Mouse (Mus musculus): ENCODE data around the gene Ttc9b. TPM values are rescaled to one million over a fixed set of nuclear protein-coding genes. Genes with fewer than 3 reads are reported as not detected.
A peak's percentile ranks its signal among the peaks of the same experiment; 100 is the strongest.

Ttc9b gene
- polyA plus RNA-seq, 1 experiment from 2014 or later = 1.3 TPM

DNA sequence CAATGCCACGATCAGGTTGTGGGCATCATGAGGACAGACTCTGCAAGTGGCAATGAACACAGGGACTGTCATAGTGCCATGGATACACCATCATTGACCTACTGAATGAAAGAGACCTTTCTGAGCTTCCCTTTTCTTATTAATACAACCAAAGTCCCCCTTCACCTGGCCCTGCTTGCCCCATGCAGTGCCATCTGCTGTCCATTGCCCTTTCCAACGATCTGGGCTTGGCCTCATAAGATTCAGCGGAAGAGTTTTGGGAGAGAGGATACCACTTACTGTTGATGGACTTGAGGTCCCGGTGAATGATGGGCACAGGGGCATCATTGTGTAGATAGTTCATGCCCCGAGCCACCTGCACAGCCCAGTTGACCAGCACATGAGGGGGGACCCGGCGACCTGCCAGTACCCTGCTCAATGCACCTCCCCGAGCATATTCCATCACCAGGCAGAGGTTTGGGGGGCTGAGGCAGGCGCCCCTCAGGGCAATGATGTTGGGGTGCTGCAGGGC, 19.4 kb downstream of the Ttc9b start:
- ATAC-seq (ENCODE audit: insufficient number of reproducible peaks, low FRiP score, low TSS enrichment, low read depth) = no peak
- WGBS = 50% methylated on average over 8 of the region's 9 CpGs

DNA sequence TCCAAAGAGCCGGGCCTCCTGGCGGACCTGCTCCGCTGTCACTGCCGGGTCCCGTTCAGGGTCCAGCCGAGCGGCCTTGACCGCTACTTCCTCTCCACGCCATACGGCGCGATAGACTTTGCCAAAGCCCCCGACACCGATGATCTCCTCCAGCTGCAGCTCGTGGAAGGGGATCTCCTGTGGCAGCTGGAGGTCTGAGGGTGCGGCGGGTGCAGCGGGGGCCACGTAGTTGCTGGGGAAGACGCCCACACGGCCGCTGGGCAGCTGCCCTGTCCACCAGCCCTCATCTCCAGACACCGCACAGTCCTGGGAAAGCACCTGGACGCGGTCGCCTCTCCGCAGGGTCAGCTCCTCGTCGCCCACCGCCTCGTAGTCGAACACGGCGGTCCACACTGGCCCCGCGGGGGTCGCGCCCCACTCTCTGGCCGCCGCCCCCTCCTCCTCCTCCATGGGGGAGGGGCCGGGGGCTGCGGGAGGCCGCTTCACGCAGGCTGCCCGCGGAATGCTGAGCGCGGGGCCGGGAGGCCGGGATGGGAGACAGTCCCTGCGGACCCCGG, 19.9 kb downstream of the Ttc9b start:
- Histone ChIP-seq H3K27ac (replicated peaks) (0 out of 2 replicates have a peak overlapping the region, but pooled peaks have one; percentile 87), H3K4me1 (peaks cover 26% of the 10 kb centered on the region), H3K36me3 (peaks cover 13% of the 10 kb centered on the region; the same call in 1 of the 2 replicates), H3K9ac (peak overlapping the region; percentile 83), H3K27me3 (no peaks in the 10 kb centered on the region), H3K4me3 (replicated peaks) (peak overlapping the region; percentile 85), H3K9me3 (replicated peaks) (no peaks in the 10 kb centered on the region), H3K4me2 (replicated peaks) (peak overlapping the region; percentile 99)
- ATAC-seq (ENCODE audit: insufficient number of reproducible peaks, low FRiP score, low TSS enrichment, low read depth) = 0 out of 2 replicates have a peak, but pooled peaks have one; percentile 10
- WGBS = 3% methylated on average over 51 of the region's 52 CpGs

More for the DNA sequence above, 19.4 kb downstream of the Ttc9b start:
- Histone ChIP-seq H3K4me2 (replicated peaks) (peak overlapping the region; percentile 99), H3K27me3 (no peaks in the 10 kb centered on the region), H3K9me3 (replicated peaks) (no peaks in the 10 kb centered on the region), H3K9ac (peak overlapping the region; percentile 83), H3K36me3 (peaks cover 17% of the 10 kb centered on the region), H3K27ac (replicated peaks) (no peak overlapping the region), H3K4me1 (peaks cover 26% of the 10 kb centered on the region), H3K4me3 (replicated peaks) (peak overlapping the region; percentile 85)

DNA sequence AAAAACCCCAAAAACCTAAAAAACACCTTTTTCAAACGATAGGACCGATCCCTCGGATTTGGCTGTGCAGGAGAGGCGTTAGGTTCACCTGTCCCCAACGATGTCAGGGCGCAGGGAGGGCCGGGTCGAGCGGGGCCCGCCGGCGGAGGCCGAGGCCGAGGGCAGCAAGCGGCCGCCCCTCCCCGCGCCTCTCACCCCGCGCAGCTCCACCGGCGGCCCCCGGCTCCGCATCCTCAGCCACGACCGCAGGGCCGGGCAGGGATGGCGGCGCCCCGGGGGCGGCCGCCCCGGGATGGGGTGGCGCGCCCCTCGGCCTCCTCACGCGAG, 20.4 kb downstream of the Ttc9b start:
- Histone ChIP-seq H3K9ac (peak overlapping the region; percentile 83), H3K4me1 (peaks cover 26% of the 10 kb centered on the region), H3K4me2 (replicated peaks) (peak overlapping the region; percentile 99), H3K9me3 (replicated peaks) (no peaks in the 10 kb centered on the region), H3K4me3 (replicated peaks) (peak overlapping the region; percentile 85), H3K27ac (replicated peaks) (peak overlapping the region; percentile 87), H3K27me3 (no peaks in the 10 kb centered on the region), H3K36me3 (peaks cover 13% of the 10 kb centered on the region; the same call in 1 of the 2 replicates)
- ATAC-seq (ENCODE audit: insufficient number of reproducible peaks, low FRiP score, low TSS enrichment, low read depth) = peak; percentile 61
- WGBS = under 1% methylated on average over 38 of the region's 38 CpGs

DNA sequence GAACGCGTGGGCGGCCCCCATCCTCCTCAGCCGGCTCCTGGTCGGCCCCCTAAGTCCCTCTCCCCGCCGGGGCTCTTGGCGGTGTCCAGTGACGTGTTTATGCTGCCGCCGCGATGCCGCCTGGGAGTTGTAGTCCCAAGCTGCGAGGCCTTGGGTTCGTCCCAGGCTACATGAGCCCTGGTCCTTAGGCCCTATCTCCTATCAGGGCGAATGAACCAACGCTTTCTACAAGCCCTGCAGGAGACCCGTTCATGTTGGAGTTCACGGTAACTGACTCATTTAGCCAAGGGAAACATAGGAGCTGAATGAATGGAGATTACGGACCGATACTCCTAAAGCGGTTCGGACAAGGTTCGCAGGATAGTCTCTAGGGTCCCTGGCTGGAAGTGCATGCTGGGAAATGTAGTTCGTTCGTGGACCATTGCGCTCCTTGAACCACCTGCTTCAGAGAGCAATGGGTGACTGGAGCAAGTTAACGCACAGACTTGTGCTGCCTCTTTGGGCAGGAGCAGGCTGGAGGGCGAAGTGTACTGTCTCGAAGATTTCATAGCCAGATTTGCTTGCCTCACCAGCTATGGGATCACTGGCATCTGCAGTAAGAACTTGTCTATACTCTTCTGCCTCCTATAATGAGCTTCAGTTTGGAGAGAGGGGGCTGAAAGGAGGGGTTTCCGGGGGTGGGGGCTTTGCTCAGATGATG, 21.0 kb downstream of the Ttc9b start, which contains the start of gene Map3k10:
Gene Map3k10, minus strand, starts transcription at position 77 of the 700 bp plus-strand sequence.
- no peaks in the 10 kb centered on the region for H3K9me3 ChIP-seq (replicated peaks)
- H3K36me3 ChIP-seq = peaks cover 13% of the 10 kb centered on the region; the same call in 1 of the 2 replicates
- WGBS = under 1% methylated on average over 31 of the region's 31 CpGs
- ATAC-seq (ENCODE audit: insufficient number of reproducible peaks, low FRiP score, low TSS enrichment, low read depth) = peak; percentile 96
- H3K4me2 ChIP-seq (replicated peaks) = peak within 1 kb of the TSS; percentile 99
- peaks cover 26% of the 10 kb centered on the region for H3K4me1 ChIP-seq
- no peaks in the 10 kb centered on the region for H3K27me3 ChIP-seq
- H3K4me3 ChIP-seq (replicated peaks) = peak within 1 kb of the TSS; percentile 85
- H3K9ac ChIP-seq = peak within 1 kb of the TSS; percentile 83
- peak within 1 kb of the TSS; percentile 87 for H3K27ac ChIP-seq (replicated peaks)

DNA sequence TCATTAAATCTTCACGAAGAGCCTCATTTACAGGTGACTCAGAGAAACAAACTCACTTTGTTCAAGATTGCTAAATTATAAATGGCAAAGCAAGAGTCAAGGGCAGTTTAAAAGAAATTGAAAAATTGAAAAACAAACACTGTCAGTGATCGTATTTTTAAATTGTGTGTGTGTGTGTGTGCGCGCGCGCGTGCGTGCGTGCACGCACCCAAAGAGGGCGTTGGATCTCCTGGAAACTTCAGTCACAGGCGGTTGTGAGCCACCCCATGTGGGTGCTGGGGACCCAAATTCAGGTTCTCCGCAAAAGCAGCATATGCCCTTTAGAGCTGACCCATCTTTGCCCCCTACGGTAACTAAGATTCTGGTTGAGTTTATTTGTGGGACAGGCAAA, 21.5 kb downstream of the Ttc9b start:
- ATAC-seq (ENCODE audit: insufficient number of reproducible peaks, low FRiP score, low TSS enrichment, low read depth) = no peak
- Histone ChIP-seq H3K4me3 (replicated peaks) (peak overlapping the region; percentile 85), H3K27ac (replicated peaks) (no peak overlapping the region; the same call in 1 of the 2 replicates), H3K9ac (no peak overlapping the region), H3K4me1 (peaks cover 26% of the 10 kb centered on the region), H3K36me3 (peaks cover 9% of the 10 kb centered on the region; the same call in 1 of the 2 replicates), H3K27me3 (no peaks in the 10 kb centered on the region), H3K9me3 (replicated peaks) (no peaks in the 10 kb centered on the region), H3K4me2 (replicated peaks) (peak overlapping the region; percentile 99)
- WGBS = 29% methylated on average over 14 of the region's 14 CpGs

DNA sequence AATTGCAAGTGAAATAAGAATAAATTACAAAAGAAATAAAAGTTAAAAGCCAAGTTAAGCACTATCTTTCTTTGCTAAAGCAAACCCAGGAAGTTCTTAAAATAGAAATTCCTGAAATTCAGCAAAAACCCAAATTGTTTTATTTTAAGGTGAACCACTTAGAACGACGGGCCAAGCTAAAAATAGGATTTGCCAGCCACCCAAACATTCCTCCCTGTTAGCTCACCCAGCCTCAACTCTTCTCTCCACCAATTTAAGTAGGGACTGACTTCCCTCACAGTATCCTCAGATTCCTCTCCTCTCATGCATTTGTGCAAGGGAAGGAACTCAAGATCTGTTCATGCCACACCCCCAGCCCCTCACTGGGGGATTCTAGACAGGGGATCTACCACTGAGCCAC, 29.5 kb downstream of the Ttc9b start:
- ATAC-seq (ENCODE audit: insufficient number of reproducible peaks, low FRiP score, low TSS enrichment, low read depth) = no peak
- H3K27ac ChIP-seq (replicated peaks) = no peak overlapping the region

DNA sequence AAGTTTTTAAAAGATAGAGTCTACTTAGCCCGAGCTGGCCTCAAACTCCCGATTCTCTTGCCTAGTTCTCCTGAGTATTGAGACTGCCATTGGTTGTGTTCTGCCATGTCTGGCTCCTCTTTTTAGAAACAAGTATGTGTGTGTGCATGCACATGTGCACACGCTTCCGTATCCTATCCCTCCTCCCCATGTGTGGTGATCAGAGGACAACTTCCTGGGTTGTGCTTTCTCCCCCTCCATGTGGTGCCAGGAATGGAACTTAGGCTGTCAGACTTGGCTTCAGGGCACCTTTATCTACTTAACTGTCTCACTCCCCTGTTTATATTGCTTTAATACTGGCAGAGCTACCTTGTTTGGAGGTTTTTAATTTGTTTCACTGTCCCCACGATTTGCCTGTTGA, 31.5 kb downstream of the Ttc9b start:
- H3K4me1 ChIP-seq = peaks cover 11% of the 10 kb centered on the region
- H3K4me3 ChIP-seq (replicated peaks) = no peak overlapping the region
- no peaks in the 10 kb centered on the region for H3K27me3 ChIP-seq
- H3K36me3 ChIP-seq = no peaks in the 10 kb centered on the region
- 29% methylated on average over 5 of the region's 5 CpGs for WGBS
- no peak overlapping the region for H3K9ac ChIP-seq
- H3K9me3 ChIP-seq (replicated peaks) = no peaks in the 10 kb centered on the region
- ATAC-seq (ENCODE audit: insufficient number of reproducible peaks, low FRiP score, low TSS enrichment, low read depth) = no peak
- peak overlapping the region; percentile 28; the same call in 1 of the 2 replicates for H3K4me2 ChIP-seq (replicated peaks)
- no peak overlapping the region for H3K27ac ChIP-seq (replicated peaks)

More for the DNA sequence above, 29.5 kb downstream of the Ttc9b start:
- H3K9ac ChIP-seq = no peak overlapping the region
- 38% methylated on average over 2 of the region's 2 CpGs for WGBS
- H3K4me3 ChIP-seq (replicated peaks) = no peak overlapping the region
- no peak overlapping the region for H3K4me2 ChIP-seq (replicated peaks)
- no peaks in the 10 kb centered on the region for H3K36me3 ChIP-seq
- H3K9me3 ChIP-seq (replicated peaks) = no peaks in the 10 kb centered on the region
- no peaks in the 10 kb centered on the region for H3K27me3 ChIP-seq
- H3K4me1 ChIP-seq = peaks cover 2% of the 10 kb centered on the region

DNA sequence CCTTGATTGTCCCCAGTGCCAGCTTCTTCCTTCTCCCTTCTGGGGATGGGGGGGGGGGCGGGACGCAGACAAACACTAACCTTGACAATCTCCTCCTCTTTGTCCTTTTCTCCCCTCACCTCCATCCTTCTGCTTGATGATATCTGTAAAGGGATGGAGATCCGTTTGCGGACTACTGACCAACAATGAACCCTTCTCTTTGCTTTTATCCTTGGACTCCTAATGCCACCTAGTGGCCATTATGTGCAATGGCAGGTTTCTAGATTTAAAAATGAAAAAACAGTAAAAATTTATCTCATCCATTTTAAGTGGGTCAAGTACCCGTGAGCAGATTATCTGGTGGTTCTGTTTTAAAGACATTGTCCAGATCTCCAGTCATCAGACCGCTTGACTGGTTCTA, 32.0 kb downstream of the Ttc9b start:
- WGBS = under 1% methylated on average over 6 of the region's 6 CpGs

DNA sequence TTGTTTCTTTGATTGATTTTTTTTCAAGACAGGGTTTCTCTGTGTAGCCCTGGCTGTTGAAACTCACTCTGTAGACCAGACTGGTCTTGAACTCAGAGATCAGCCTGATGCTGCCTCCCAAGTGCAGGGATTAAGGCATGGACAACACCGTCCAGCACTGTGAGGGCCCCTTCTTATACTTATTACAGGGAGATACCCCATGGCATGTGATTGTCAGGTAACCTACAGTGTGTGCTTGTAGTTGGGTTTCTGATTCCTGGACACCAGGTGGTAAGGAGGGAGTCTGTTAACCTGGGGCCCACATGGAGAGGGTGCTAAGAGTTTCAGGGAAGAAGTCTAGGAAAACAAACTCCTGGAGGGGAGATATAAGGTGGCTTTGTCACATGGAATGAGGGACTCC, 33.3 kb downstream of the Ttc9b start:
- Histone ChIP-seq H3K27me3 (no peaks in the 10 kb centered on the region), H3K4me1 (peaks cover 11% of the 10 kb centered on the region), H3K27ac (replicated peaks) (no peak overlapping the region), H3K36me3 (no peaks in the 10 kb centered on the region), H3K4me2 (replicated peaks) (no peak overlapping the region), H3K9me3 (replicated peaks) (no peaks in the 10 kb centered on the region), H3K4me3 (replicated peaks) (no peak overlapping the region), H3K9ac (no peak overlapping the region)
- WGBS = 96% methylated on average over 1 of the region's 1 CpGs
- ATAC-seq (ENCODE audit: insufficient number of reproducible peaks, low FRiP score, low TSS enrichment, low read depth) = no peak

More for the DNA sequence above, 32.0 kb downstream of the Ttc9b start:
- H3K9me3 ChIP-seq (replicated peaks) = no peaks in the 10 kb centered on the region
- H3K36me3 ChIP-seq = no peaks in the 10 kb centered on the region
- ATAC-seq (ENCODE audit: insufficient number of reproducible peaks, low FRiP score, low TSS enrichment, low read depth) = no peak
- no peak overlapping the region for H3K27ac ChIP-seq (replicated peaks)
- H3K4me3 ChIP-seq (replicated peaks) = no peak overlapping the region
- no peak overlapping the region for H3K9ac ChIP-seq
- no peaks in the 10 kb centered on the region for H3K27me3 ChIP-seq
- peaks cover 11% of the 10 kb centered on the region for H3K4me1 ChIP-seq
- H3K4me2 ChIP-seq (replicated peaks) = peak overlapping the region; percentile 28; the same call in 1 of the 2 replicates

DNA sequence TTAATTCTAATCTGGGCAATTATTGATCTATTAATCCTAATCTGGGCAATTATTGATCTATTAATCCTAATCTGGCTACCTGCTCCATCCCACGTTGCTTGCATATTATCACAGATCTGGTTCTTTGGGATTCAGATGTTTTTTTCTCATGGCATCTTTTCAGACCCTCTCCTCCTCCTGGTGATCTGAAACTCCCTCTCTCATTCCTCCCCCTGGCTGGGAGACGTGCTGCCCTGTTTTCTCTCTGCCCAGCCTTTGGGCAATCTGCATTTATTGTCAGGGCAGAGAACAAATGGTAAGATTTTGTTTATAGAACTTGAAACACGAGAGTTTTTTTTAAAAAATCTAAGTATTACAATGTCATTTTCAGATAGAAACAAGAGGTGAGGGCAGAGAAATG, 34.1 kb downstream of the Ttc9b start:
- no peak overlapping the region for H3K9ac ChIP-seq
- WGBS = 61% methylated on average over 3 of the region's 3 CpGs
- no peaks in the 10 kb centered on the region for H3K27me3 ChIP-seq
- no peak overlapping the region for H3K27ac ChIP-seq (replicated peaks)
- no peaks in the 10 kb centered on the region for H3K9me3 ChIP-seq (replicated peaks)
- ATAC-seq (ENCODE audit: insufficient number of reproducible peaks, low FRiP score, low TSS enrichment, low read depth) = no peak
- peak overlapping the region; percentile 62 for H3K4me2 ChIP-seq (replicated peaks)
- 0 out of 2 replicates have a peak overlapping the region, but pooled peaks have one; percentile 54 for H3K4me3 ChIP-seq (replicated peaks)
- peaks cover 11% of the 10 kb centered on the region for H3K4me1 ChIP-seq
- no peaks in the 10 kb centered on the region for H3K36me3 ChIP-seq

DNA sequence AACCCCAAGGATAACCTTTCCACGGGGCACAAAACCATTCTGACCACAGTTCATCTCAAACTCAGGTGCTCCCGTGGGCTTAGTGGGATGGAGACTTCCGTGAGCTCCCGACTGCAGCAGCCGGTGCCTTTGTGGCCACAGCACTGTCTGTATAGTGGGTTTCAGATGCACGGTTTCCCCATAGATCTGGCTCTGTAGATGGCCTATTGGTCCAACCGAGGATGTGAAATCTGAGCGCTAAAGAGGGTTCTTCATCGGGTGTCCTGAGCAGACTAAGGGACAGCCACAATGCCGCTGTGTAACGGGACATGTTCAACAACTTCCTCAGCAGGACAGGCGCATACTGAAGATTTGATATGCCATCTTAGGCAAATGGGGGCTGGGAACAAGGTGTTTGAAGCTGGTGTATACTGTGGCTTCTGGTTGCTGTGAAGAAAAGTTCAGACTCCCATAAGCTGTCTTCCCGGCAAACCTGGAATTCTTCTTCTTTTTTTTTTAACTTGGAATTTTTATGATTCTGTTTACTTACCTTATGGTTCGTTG, 34.6 kb downstream of the Ttc9b start:
- H3K36me3 ChIP-seq = no peaks in the 10 kb centered on the region
- WGBS = 32% methylated on average over 14 of the region's 14 CpGs
- H3K27me3 ChIP-seq = no peaks in the 10 kb centered on the region
- peak overlapping the region; percentile 31 for H3K9ac ChIP-seq
- peak overlapping the region; percentile 62 for H3K4me2 ChIP-seq (replicated peaks)
- no peak for ATAC-seq (ENCODE audit: insufficient number of reproducible peaks, low FRiP score, low TSS enrichment, low read depth)
- H3K9me3 ChIP-seq (replicated peaks) = no peaks in the 10 kb centered on the region
- H3K4me1 ChIP-seq = peaks cover 11% of the 10 kb centered on the region
- H3K4me3 ChIP-seq (replicated peaks) = peak overlapping the region; percentile 54
- H3K27ac ChIP-seq (replicated peaks) = peak overlapping the region; percentile 79

Measured in embryonic facial prominence, embryonic 15.5 days (tissue).